ENCODE assay signal across 8 mouse cellular contexts in genomic region chr17:56754271-56755185, GRCm38 (mm10). TPM values are rescaled to one million over a fixed set of nuclear protein-coding genes. Genes with fewer than 3 reads are reported as not detected.
DNase-seq lines count a peak whose midpoint lies in the region; ATAC-seq and TF ChIP-seq lines count a peak whose summit lies in the region.

No protein-coding gene starts in this region.

- H3K27me3 ChIP-seq in kidney, embryonic 15.5 days, result peaks cover 78% of the 10 kb centered on the region
- peaks cover 46% of the 10 kb centered on the region for H3K27me3 ChIP-seq in embryonic facial prominence, embryonic 15.5 days
- peaks cover 69% of the 10 kb centered on the region for H3K27me3 ChIP-seq in liver, embryonic 14.5 days (ENCODE audit: control insufficient read depth, insufficient read depth, low read length)

- peak overlapping the region; percentile 33 for H3K4me2 ChIP-seq in kidney, embryonic 15.5 days
- peak overlapping the region; percentile 27 for H3K4me2 ChIP-seq in embryonic facial prominence, embryonic 15.5 days (replicated peaks)
- H3K4me2 ChIP-seq in liver, embryonic 14.5 days (ENCODE audit: low read depth), result peak overlapping the region; percentile 21

- H3K4me1 ChIP-seq in kidney, embryonic 15.5 days, result peaks cover 44% of the 10 kb centered on the region
- H3K4me1 ChIP-seq in embryonic facial prominence, embryonic 15.5 days, result peaks cover 57% of the 10 kb centered on the region
- peaks cover 12 to 15% of the 10 kb centered on the region in 2 experiments for H3K4me1 ChIP-seq in liver, embryonic 14.5 days (replicated peaks; ENCODE audit: control insufficient read depth in 2 of 2, insufficient read depth in 2 of 2, low read length in 1 of 2)

- H3K4me3 ChIP-seq in kidney, embryonic 15.5 days (replicated peaks), result 0 out of 2 replicates have a peak overlapping the region, but pooled peaks have one; percentile 3
- 0 out of 2 replicates have a peak overlapping the region, but pooled peaks have one; percentile 4 for H3K4me3 ChIP-seq in embryonic facial prominence, embryonic 15.5 days (replicated peaks)
- peak overlapping the region in 1 of 2 experiments; percentile 4; a peak in 1 of 4 replicates for H3K4me3 ChIP-seq in liver, embryonic 14.5 days (ENCODE audit: insufficient read depth in 1 of 2, low read depth in 2 of 2, low read length in 2 of 2)

- H3K9me3 ChIP-seq in kidney, embryonic 15.5 days (replicated peaks), result no peaks in the 10 kb centered on the region
- no peaks in the 10 kb centered on the region for H3K9me3 ChIP-seq in embryonic facial prominence, embryonic 15.5 days (replicated peaks)
- no peaks in the 10 kb centered on the region for H3K9me3 ChIP-seq in liver, embryonic 14.5 days (ENCODE audit: control insufficient read depth, low read length)

- no peak for TF ChIP-seq CTCF in liver, embryonic 14.5 days (IDR thresholded peaks at IDR 0.05; ENCODE audit: low read depth)

- ATAC-seq in kidney, embryonic 15.5 days (replicated peaks; ENCODE audit: low FRiP score), result no peak
- ATAC-seq in embryonic facial prominence, embryonic 15.5 days (ENCODE audit: insufficient number of reproducible peaks, low FRiP score, low TSS enrichment, low read depth), result no peak
- no peak for ATAC-seq in liver, embryonic 14.5 days (ENCODE audit: insufficient read depth)

- 12% methylated on average over 36 of the region's 36 CpGs for WGBS in kidney, embryonic 15.5 days
- WGBS in embryonic facial prominence, embryonic 15.5 days, result 7% methylated on average over 36 of the region's 36 CpGs
- 7% methylated on average over 36 of the region's 36 CpGs for WGBS in liver, embryonic 14.5 days (ENCODE audit: insufficient replicate concordance)

- H3K36me3 ChIP-seq in kidney, embryonic 15.5 days, result no peaks in the 10 kb centered on the region
- no peaks in the 10 kb centered on the region for H3K36me3 ChIP-seq in embryonic facial prominence, embryonic 15.5 days
- no peaks in the 10 kb centered on the region for H3K36me3 ChIP-seq in liver, embryonic 14.5 days (replicated peaks; ENCODE audit: control insufficient read depth, insufficient read depth, low read depth)

- no peak for TF ChIP-seq EP300 in liver, embryonic 14.5 days (IDR thresholded peaks at IDR 0.05; ENCODE audit: low read depth)

- H3K27ac ChIP-seq in kidney, embryonic 15.5 days, result no peak overlapping the region
- no peak overlapping the region for H3K27ac ChIP-seq in embryonic facial prominence, embryonic 15.5 days (replicated peaks)
- no peak overlapping the region for H3K27ac ChIP-seq in liver, embryonic 14.5 days

- DNase-seq in kidney, postnatal 14 days, result no peak
- DNase-seq in ZHBTc4 (ENCODE audit: low read depth, low spot score), result peak; percentile 53
- DNase-seq in liver, embryonic 14.5 days (ENCODE audit: low read depth in 3 of 3, low spot score in 3 of 3), result no peak
- DNase-seq in ovary, postnatal 10 days (ENCODE audit: low spot score), result no peak
- DNase-seq in adrenal gland, adult 2 months, result no peak
- no peak for DNase-seq in cerebellum, postnatal 25 days

- no peak overlapping the region for H3K9ac ChIP-seq in kidney, embryonic 15.5 days
- no peak overlapping the region for H3K9ac ChIP-seq in embryonic facial prominence, embryonic 15.5 days
- no peak overlapping the region for H3K9ac ChIP-seq in liver, embryonic 14.5 days (replicated peaks)

RNA-seq across cellular contexts. Expression of gene Nrtn, which starts 2.8 kb away (rescaled TPM):
- 6.5 and 7.1 TPM in 2 replicates for polyA plus RNA-seq in kidney, embryonic 15.5 days (2015; fragmentation: Nextera tagmentation; extraction: Ambion mirVana)
- 24.6 and 29.5 TPM in 2 replicates for polyA plus RNA-seq in embryonic facial prominence, embryonic 15.5 days (2015; fragmentation: Nextera tagmentation; extraction: Ambion mirVana)
- polyA plus RNA-seq in liver, embryonic 14.5 days (2012; rRNA removed), result 1.0 and 1.6 TPM in 2 replicates
- polyA plus RNA-seq in liver, embryonic 14.5 days (2014; fragmentation: Nextera tagmentation; extraction: Ambion mirVana), result 1.7 and 1.9 TPM in 2 replicates
- 1 to 10 TPM; 3.2 to 3.9 TPM for total RNA-seq in adrenal gland, adult 2 months (2021)
- 53.9 and 64.0 TPM in 2 replicates for polyA plus RNA-seq in adrenal gland, adult 2 months (2012; rRNA removed)

RNA-seq across cellular contexts. Expression of gene Dus3l, which starts 10.0 kb away (rescaled TPM):
- polyA plus RNA-seq in kidney, embryonic 15.5 days (2015; fragmentation: Nextera tagmentation; extraction: Ambion mirVana), result 46.5 and 54.6 TPM in 2 replicates
- 44.4 and 47.8 TPM in 2 replicates for polyA plus RNA-seq in embryonic facial prominence, embryonic 15.5 days (2015; fragmentation: Nextera tagmentation; extraction: Ambion mirVana)
- 18.1 and 19.3 TPM in 2 replicates for polyA plus RNA-seq in liver, embryonic 14.5 days (2012; rRNA removed)
- polyA plus RNA-seq in liver, embryonic 14.5 days (2014; fragmentation: Nextera tagmentation; extraction: Ambion mirVana), result 9.5 and 10.8 TPM in 2 replicates
- 10 to 100 TPM; 30.0 to 36.2 TPM for total RNA-seq in adrenal gland, adult 2 months (2021)
- 104 and 121 TPM in 2 replicates for polyA plus RNA-seq in adrenal gland, adult 2 months (2012; rRNA removed)

RNA-seq across cellular contexts. Expression of gene Prr22, which starts 15.5 kb away (rescaled TPM):
- 1.7 and 1.8 TPM in 2 replicates for polyA plus RNA-seq in kidney, embryonic 15.5 days (2015; fragmentation: Nextera tagmentation; extraction: Ambion mirVana)
- polyA plus RNA-seq in embryonic facial prominence, embryonic 15.5 days (2015; fragmentation: Nextera tagmentation; extraction: Ambion mirVana), result 0.49 and 1.2 TPM in 2 replicates
- polyA plus RNA-seq in liver, embryonic 14.5 days (2012; rRNA removed), result 1.2 and 1.3 TPM in 2 replicates
- polyA plus RNA-seq in liver, embryonic 14.5 days (2014; fragmentation: Nextera tagmentation; extraction: Ambion mirVana), result 0.40 and 0.52 TPM in 2 replicates
- under 1 TPM; 0.43 to 0.73 TPM for total RNA-seq in adrenal gland, adult 2 months (2021)
- 4.7 and 5.6 TPM in 2 replicates for polyA plus RNA-seq in adrenal gland, adult 2 months (2012; rRNA removed)

RNA-seq across cellular contexts. Expression of gene Vmac, which starts 36.7 kb away (rescaled TPM):
- 15.6 and 19.5 TPM in 2 replicates for polyA plus RNA-seq in kidney, embryonic 15.5 days (2015; fragmentation: Nextera tagmentation; extraction: Ambion mirVana)
- polyA plus RNA-seq in embryonic facial prominence, embryonic 15.5 days (2015; fragmentation: Nextera tagmentation; extraction: Ambion mirVana), result 23.9 and 26.1 TPM in 2 replicates
- polyA plus RNA-seq in liver, embryonic 14.5 days (2012; rRNA removed), result 2.8 and 3.3 TPM in 2 replicates
- polyA plus RNA-seq in liver, embryonic 14.5 days (2014; fragmentation: Nextera tagmentation; extraction: Ambion mirVana), result 3.1 and 3.2 TPM in 2 replicates
- total RNA-seq in adrenal gland, adult 2 months (2021), result 10 to 100 TPM; 26.8 to 31.6 TPM
- polyA plus RNA-seq in adrenal gland, adult 2 months (2012; rRNA removed), result 50.2 and 57.3 TPM in 2 replicates

RNA-seq across cellular contexts. Expression of gene Ndufa11, which starts 37.0 kb away (rescaled TPM):
- 470 and 471 TPM in 2 replicates for polyA plus RNA-seq in kidney, embryonic 15.5 days (2015; fragmentation: Nextera tagmentation; extraction: Ambion mirVana)
- polyA plus RNA-seq in embryonic facial prominence, embryonic 15.5 days (2015; fragmentation: Nextera tagmentation; extraction: Ambion mirVana), result 422 and 425 TPM in 2 replicates
- polyA plus RNA-seq in liver, embryonic 14.5 days (2012; rRNA removed), result 119 and 215 TPM in 2 replicates
- polyA plus RNA-seq in liver, embryonic 14.5 days (2014; fragmentation: Nextera tagmentation; extraction: Ambion mirVana), result 276 and 284 TPM in 2 replicates
- 100 to 1,000 TPM; 263 to 339 TPM for total RNA-seq in adrenal gland, adult 2 months (2021)
- 862 and 877 TPM in 2 replicates for polyA plus RNA-seq in adrenal gland, adult 2 months (2012; rRNA removed)
